Mouse (Mus musculus): ENCODE data around the gene Nox1.
"Not testable (repeated sequence)": the region's sequence is repeated elsewhere in the genome, so short reads cannot be mapped to it uniquely, and the experiment has no call there.

Nox1 gene

GRCm38 (mm10) chrX:134221856-134222255, at the start of gene Nox1:
TSS of gene Nox1 (minus strand) at chrX:134221956.
- no peak for ATAC-seq (ENCODE audit: low TSS enrichment)

- no peak for ATAC-seq (ENCODE audit: low TSS enrichment)
These were observed 40.4 kb upstream of the Nox1 start for GRCm38 (mm10) chrX:134262129-134262528.

GRCm38 (mm10) chrX:134261191-134261590, 39.4 kb upstream of the Nox1 start:
- ATAC-seq (ENCODE audit: low TSS enrichment) = no peak

DNA sequence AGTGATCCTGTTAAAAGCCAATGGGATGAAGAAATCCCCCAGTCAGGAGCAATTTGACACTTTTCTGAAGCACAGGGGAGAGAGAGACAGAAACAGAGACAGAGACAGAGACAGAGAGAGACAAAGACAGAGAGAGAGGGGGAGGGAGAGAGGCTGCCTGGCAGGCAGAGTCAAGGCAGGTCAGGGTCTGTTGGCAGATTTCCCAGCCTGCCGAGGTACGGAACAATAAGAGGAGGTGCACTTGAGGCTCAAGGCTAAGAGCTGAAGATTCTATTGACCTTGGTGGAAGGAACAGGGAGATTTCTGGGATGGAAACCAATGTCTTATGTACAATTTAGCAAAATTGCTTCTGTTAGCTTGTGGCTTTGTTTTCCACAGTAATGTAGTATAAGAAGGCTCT, 26.4 kb upstream of the Nox1 start:
- no peak for ATAC-seq (ENCODE audit: low TSS enrichment)

DNA sequence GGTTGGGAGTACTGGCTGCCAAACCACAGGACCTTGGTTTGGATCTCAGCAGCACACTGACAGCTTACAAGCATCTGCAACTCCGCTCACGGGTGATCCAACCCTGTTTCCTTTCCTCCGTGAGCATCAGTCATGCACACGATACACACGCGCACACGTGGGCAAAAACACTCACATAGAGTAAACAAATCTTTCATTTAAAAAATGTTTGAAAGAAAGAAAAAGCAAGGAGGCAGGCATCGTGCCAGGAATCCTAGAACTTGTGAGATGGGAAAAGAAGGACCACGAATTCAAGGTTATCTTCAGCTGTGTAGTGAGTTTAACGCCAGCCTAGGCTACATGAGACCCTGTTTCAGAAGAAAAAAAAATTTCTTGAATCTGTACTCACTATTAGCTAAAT, 24.2 kb upstream of the Nox1 start:
- no peak for ATAC-seq (ENCODE audit: low TSS enrichment)

DNA sequence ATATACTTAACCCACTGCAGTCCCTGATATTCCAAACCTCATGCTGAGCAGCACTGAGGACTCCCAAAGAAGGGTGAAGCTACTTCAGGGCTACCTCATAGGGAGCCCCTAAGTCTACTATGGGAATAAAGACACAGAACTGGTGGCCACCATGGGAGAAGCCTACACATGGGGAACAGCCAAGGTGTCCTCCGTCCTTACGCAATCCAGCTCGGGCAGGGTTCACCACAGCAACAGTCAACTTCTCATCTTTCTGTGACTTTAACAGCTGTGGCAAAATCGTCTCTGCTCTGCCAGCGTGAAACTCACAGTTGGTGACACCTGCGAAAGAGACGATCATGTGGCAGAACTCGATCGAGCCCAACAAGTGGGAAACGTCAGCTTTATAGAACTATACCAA, 16.5 kb upstream of the Nox1 start:
- ATAC-seq (ENCODE audit: low TSS enrichment) = no peak

- no peak for ATAC-seq (ENCODE audit: low TSS enrichment)
These were observed 11.3 kb upstream of the Nox1 start for GRCm38 (mm10) chrX:134233048-134233447.

DNA sequence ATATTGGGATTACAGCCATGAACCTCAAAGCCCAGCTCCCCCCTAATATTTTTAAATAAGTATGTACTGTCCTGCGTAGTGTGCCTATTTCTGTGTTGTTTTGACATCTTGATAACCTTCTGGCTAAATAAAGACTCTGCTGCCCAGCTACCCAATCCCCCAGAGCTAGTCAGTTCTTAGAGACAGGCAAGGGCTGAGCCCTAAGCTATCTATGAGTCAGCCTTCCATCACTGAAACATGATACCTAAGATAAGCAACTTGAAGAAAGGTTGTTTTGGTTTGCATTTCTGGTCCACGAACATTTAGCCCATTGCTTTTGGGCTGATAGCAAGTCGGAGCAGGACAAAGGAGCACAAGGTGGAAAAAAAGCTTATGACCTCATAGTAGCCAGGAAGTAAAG, 1.1 kb downstream of the Nox1 start:
- ATAC-seq (ENCODE audit: low TSS enrichment) = no peak

GRCm38 (mm10) chrX:134218161-134218560, 3.6 kb downstream of the Nox1 start:
- no peak for ATAC-seq (ENCODE audit: low TSS enrichment)

DNA sequence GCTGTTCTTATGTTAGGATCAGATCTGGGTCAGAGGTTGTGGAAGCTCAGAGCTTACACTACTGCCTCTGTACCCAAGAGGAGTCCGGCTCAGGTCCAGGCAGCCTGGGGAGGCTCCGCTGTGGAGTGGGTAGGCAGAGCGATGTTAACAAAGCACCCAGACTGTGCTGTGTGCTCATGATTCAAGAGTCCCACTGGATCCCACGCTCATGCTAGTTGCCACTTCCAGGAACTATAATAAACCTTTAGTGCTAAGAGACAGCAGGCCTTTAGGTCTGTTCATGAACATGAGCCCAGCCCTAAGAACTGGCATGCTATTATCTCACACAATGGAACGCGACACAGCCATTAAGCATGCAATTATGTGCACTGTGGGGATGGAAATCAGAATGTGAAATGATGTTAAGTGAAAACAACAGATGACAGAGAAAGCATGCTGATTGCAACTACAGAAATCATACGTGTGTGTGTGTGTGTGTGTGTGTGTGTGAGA, 10.6 kb downstream of the Nox1 start:
- peak; percentile 100 for ATAC-seq (ENCODE audit: low TSS enrichment)

- no peak for ATAC-seq (ENCODE audit: low TSS enrichment)
These were observed 13.3 kb downstream of the Nox1 start for GRCm38 (mm10) chrX:134208491-134208890.

GRCm38 (mm10) chrX:134187201-134187600, 34.6 kb downstream of the Nox1 start, which contains the start of gene Arl13a:
TSS of gene Arl13a (plus strand) at chrX:134187501.
- not testable (repeated sequence) for ATAC-seq (ENCODE audit: low TSS enrichment)

DNA sequence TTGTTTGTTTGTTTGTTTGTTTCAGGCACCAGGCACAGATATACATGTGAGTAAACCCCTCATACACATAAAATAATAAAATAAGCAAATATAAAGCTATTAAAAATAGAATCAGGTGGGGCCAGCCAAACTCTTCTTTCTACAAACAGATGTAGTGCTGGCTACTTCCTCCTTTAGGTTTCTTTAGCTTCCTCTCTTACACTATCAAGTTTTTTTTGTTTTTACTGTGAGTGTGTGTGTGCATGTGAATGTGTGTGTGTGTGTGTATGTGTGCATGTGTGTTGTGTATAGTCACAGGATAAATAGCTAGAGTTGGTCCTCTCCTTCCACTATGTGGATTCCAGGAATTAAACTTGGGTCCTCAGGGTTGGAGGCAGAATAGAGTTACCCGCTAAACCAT, 47.1 kb downstream of the Nox1 start:
- ATAC-seq (ENCODE audit: low TSS enrichment) = no peak

- no peak for ATAC-seq (ENCODE audit: low TSS enrichment)
These were observed 51.2 kb downstream of the Nox1 start for GRCm38 (mm10) chrX:134170584-134170983.

DNA sequence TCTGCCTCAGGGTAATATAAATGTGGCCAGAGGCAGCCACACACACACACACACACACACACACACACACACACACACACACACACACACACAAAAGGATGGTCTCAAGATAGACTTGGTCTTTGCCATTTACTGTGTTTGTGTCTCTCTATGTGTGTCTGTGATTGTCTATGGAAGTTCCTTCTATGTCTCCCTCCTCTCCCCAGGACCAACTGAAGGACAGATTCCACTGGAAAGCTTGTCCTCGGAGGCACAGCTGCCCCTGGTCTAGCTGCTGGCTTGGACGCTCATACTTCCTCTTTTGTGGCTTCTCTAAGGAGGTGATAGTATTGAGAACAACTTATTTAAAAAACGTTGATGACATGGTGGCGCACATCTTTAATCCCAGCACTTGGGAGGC, 58.3 kb downstream of the Nox1 start:
- no peak for ATAC-seq (ENCODE audit: low TSS enrichment)

DNA sequence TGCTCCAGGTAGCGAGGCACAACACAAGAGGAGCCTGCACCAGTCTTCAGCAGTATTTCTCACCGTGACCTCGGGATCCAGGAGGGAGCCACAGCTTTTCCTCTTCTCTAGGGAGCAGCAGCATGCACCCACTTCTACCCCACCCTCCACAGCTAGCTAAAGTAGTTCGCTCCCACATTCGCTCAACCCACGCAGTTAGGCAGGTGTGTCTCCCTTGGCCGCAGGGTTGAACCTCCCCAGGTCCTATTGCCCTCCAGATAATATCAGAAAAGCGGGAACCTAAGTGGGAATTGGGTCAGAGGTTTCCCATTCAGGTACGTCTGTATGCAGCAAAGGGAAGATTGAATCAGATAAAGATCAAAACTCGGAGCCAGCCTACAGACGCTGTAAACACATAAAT, 58.9 kb downstream of the Nox1 start:
- ATAC-seq (ENCODE audit: low TSS enrichment) = peak; percentile 57

DNA sequence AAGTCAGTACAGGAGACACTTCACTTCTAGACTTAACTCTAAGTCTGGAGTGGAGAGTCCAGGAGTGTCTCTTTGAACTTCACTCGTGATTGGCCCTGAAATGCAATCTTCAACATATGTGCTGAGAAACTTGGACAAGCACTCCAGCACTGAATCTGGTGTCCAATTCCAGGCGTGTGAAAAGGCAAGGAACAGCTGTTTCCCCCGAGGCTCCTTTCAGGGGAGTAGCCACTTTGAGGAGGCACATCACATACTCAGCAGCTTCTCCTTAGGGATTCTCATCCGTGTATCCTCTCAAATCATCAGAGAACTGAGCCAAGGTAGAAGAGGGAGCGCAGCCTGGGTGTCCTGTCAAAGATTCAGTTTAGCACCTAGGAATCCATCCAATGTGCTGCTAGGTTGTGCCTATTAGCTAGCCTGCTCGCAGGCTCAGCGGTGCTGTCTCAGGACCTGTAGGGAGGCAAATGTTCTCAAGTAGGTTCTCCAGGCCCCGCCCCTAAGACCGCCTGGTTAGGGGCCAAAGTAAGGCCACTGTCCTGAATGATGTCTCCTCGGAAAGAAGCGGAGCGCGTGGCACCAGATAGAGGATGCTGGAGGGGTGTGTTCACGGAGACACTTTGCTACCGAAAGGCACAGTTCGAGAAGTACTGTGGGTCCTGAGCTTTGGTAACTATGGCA, 59.6 kb downstream of the Nox1 start, which contains the start of gene Xkrx:
Gene Xkrx (minus strand): TSS at position 34 of the 678 bp plus-strand sequence.
- ATAC-seq (ENCODE audit: low TSS enrichment) = peak; percentile 59

DNA sequence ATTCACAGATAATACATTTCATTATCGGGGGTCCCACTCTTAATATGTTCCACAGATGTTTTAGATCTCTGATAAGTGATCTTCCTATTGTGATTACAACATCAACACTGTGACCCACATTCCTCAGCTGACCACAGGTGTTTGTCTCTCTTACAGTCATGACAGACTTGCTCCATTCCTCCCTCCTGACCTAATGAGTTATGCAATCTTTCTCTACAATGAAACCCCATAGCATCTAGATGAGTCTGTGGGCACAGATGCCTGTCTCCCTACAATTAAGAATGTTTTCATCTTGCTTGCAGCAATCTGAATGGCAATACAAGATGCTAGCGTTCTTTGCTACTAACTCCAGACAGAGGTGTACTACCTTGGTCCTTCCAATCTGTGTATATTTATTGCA, 61.3 kb downstream of the Nox1 start:
- no peak for ATAC-seq (ENCODE audit: low TSS enrichment)

- ATAC-seq (ENCODE audit: low TSS enrichment) = no peak
These were observed 63.6 kb downstream of the Nox1 start for GRCm38 (mm10) chrX:134158151-134158550.

DNA sequence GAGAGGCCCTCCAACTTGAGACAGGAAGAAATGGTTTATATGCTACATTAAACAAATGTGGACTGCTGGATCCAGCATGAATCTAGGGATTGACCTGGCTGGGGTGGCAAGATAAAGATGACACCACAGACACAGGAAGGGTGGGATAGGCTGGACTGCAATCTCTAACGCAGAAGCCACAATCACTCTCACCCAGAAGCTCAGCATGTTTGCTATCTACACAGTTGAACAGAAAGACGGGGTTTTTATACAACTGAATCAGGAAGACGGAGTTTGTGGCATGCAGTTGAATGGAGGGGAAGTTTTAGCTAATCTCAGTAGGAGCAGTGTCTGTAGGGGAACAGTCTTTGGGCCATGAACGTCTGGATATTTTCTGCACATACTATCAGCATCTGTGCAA, 79.8 kb downstream of the Nox1 start:
- ATAC-seq (ENCODE audit: low TSS enrichment) = no peak

- ATAC-seq (ENCODE audit: low TSS enrichment) = peak; percentile 78; the same call in 1 of the 2 replicates
These were observed 80.2 kb downstream of the Nox1 start for GRCm38 (mm10) chrX:134141551-134141950.

- peak; percentile 52; the same call in 1 of the 2 replicates for ATAC-seq (ENCODE audit: low TSS enrichment)
These were observed 81.7 kb downstream of the Nox1 start for GRCm38 (mm10) chrX:134140024-134140423.

DNA sequence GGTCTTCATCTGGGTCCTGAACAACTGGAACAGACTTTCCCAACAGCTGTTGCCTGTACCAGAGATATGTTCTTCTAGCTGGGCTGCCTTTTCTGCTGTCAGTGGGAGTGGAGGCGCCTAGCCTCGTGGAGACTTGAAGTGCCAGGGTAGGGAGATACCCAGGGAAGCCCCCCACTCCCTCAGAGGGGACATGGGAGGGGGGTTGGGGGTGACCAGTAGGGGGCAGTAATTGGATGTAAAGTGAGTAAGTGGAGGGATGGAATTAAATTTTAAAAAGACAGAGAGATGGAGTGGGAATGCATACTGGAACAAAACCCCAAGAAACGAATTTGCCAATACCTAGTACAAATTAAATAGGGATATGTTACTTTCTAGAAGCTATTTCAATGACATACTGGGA, 87.9 kb downstream of the Nox1 start:
- ATAC-seq (ENCODE audit: low TSS enrichment) = no peak

- ATAC-seq (ENCODE audit: low TSS enrichment) = peak; percentile 80; the same call in 1 of the 2 replicates
These were observed 89.5 kb downstream of the Nox1 start for GRCm38 (mm10) chrX:134132295-134132694.
